Mouse (Mus musculus): Measurements from ENCODE around the gene Kmt2e. TPM values are rescaled to one million over a fixed set of nuclear protein-coding genes. Genes with fewer than 3 reads are reported as not detected.
A peak's percentile ranks its signal among the peaks of the same experiment; 100 is the strongest.
"Not testable (repeated sequence)": the region's sequence is repeated elsewhere in the genome, so short reads cannot be mapped to it uniquely, and the experiment has no call there.

Gene Kmt2e
- polyA plus RNA-seq, 1 experiment from 2014 or later, result 76.8 TPM

DNA sequence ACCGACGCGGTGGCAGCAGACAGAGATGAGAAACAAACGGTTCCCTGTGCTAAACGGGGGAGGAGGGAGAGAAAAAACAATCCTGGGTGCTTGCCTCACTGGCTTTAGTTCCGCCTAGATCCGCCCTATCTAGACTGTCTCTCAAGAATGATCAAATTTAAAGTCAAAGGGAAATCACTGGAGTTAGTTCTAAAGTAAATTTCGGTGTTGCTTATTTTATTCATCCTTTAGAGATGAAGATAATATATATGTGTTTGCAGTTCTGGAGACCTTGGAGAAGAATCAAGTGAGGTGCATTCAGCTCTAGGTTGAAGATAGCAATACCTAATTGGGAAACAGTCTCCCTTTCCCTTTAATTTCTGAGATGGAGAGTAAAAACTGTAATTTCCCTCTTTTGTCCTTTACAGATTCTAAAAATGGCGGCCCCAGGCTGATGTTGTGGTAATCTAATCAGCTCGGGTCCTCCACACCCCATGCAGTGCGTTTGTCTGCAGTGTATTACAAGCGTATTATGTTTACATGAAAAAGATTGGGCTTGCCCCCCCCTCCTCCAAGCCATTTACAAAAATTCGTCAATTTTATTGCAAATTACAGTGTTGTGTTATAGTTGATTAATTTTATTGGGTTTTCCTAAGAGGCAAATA lies 1.4 kb downstream of the Kmt2e start:
- ATAC-seq (replicated peaks; ENCODE audit: low FRiP score, low read depth) (no peak), DNase-seq (ENCODE audit: low spot score) (peak; percentile 66)
- Histone ChIP-seq H3K27me3 (ENCODE audit: insufficient read depth, low read length) (no peaks in the 10 kb centered on the region), H3K36me3 (ENCODE audit: insufficient read depth, low read length) (no peaks in the 10 kb centered on the region), H3K4me3 (replicated peaks; ENCODE audit: low read depth, low read length) (peak overlapping the region; percentile 100), H3K4me2 (ENCODE audit: low read length) (peak overlapping the region; percentile 78), H3K9ac (ENCODE audit: low read depth, low read length) (peak overlapping the region; percentile 100), H3K9me3 (replicated peaks; ENCODE audit: low read length) (no peaks in the 10 kb centered on the region), H3K4me1 (replicated peaks; ENCODE audit: insufficient read depth, low read length) (0 out of 2 replicates have a peak, but pooled peaks cover 7% of the 10 kb centered on the region), H3K27ac (peak overlapping the region; percentile 100)
- no peak for TF ChIP-seq CTCF (IDR thresholded peaks at IDR 0.05; ENCODE audit: low read depth)
- WGBS, result under 1% methylated on average over 13 of the region's 13 CpGs

DNA sequence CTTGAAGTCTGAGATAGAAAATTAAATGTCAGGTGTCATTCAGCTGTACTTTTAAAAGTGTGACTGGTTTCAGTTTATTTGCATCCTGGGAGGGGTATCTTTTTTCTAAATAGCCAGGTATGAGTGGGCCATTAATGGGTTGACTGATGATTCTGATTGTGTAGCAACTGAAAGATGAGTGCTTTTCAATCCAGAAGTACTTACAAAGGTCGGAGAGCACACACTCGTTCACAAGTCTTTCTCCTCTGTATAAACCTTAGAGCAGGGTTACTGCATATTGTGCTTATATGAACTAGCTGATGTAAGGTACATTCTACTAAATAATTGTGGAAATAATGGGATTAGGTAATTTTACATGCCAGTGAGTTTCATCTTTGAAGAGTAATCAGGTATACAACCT lies 2.5 kb downstream of the Kmt2e start:
- DNase-seq (ENCODE audit: low spot score) (no peak), ATAC-seq (replicated peaks; ENCODE audit: low FRiP score, low read depth) (no peak)
- 9% methylated on average over 2 of the region's 2 CpGs for WGBS
- H3K4me1 ChIP-seq (replicated peaks; ENCODE audit: insufficient read depth, low read length), result no peaks in the 10 kb centered on the region
- no peaks in the 10 kb centered on the region for H3K36me3 ChIP-seq (ENCODE audit: insufficient read depth, low read length)
- H3K9me3 ChIP-seq (replicated peaks; ENCODE audit: low read length), result no peaks in the 10 kb centered on the region
- peak overlapping the region; percentile 78 for H3K4me2 ChIP-seq (ENCODE audit: low read length)
- no peaks in the 10 kb centered on the region for H3K27me3 ChIP-seq (ENCODE audit: insufficient read depth, low read length)
- peak overlapping the region; percentile 100; the same call in 1 of the 2 replicates for H3K9ac ChIP-seq (ENCODE audit: low read depth, low read length)
- peak overlapping the region; percentile 100 for H3K4me3 ChIP-seq (replicated peaks; ENCODE audit: low read depth, low read length)
- TF ChIP-seq CTCF (IDR thresholded peaks at IDR 0.05; ENCODE audit: low read depth), result no peak
- H3K27ac ChIP-seq, result no peak overlapping the region

DNA sequence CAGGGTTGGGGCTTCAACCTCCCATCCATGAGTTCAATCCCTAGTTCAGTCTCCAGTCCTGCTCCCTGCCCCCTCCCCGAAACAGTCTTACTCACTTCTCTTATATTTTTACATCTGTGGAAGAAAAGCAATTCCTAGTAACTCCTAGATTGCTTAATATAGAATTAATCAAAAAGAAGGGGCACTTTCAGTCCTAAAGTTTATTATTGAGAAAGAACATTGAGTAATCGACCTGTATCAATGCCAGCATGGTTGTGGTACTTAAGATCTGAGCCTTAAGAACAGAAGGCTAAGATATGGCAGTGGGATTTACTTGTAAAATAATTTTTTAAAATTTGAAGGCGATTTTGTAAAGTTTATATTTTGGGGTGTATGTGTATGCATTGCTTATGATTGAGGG lies 5.6 kb downstream of the Kmt2e start:
- TF ChIP-seq CTCF (IDR thresholded peaks at IDR 0.05; ENCODE audit: low read depth), result no peak
- DNase-seq (ENCODE audit: low spot score), result no peak
- 86% methylated on average over 3 of the region's 3 CpGs for WGBS

DNA sequence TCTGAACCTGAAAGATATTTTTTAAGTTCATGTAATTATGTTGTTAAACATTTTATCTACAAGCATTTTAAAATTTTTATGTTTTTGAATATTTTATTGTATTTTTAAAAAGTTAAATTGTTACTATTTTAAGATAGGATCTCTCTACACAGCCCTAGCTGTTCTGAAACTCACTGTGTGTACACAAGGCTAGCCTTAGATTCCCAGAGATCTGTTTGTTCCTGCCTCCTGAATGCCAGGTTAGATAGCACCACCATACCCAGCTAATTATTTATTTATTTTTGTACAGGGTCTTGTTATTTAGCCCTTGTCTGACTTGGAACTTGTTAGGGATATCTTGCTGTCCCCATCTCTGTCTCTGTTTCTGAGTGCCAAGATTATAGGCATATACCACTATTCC lies 6.3 kb downstream of the Kmt2e start:
- Histone ChIP-seq H3K27ac (no peak overlapping the region), H3K9me3 (replicated peaks; ENCODE audit: low read length) (no peaks in the 10 kb centered on the region), H3K4me3 (replicated peaks; ENCODE audit: low read depth, low read length) (no peak overlapping the region), H3K36me3 (ENCODE audit: insufficient read depth, low read length) (no peaks in the 10 kb centered on the region), H3K27me3 (ENCODE audit: insufficient read depth, low read length) (no peaks in the 10 kb centered on the region), H3K4me2 (ENCODE audit: low read length) (no peak overlapping the region), H3K9ac (ENCODE audit: low read depth, low read length) (no peak overlapping the region), H3K4me1 (replicated peaks; ENCODE audit: insufficient read depth, low read length) (no peaks in the 10 kb centered on the region)
- ATAC-seq (replicated peaks; ENCODE audit: low FRiP score, low read depth) (no peak), DNase-seq (ENCODE audit: low spot score) (no peak)
- no peak for TF ChIP-seq CTCF (IDR thresholded peaks at IDR 0.05; ENCODE audit: low read depth)

More for the DNA sequence above, 5.6 kb downstream of the Kmt2e start:
- Histone ChIP-seq H3K4me3 (replicated peaks; ENCODE audit: low read depth, low read length) (no peak overlapping the region), H3K9ac (ENCODE audit: low read depth, low read length) (no peak overlapping the region), H3K4me1 (replicated peaks; ENCODE audit: insufficient read depth, low read length) (no peaks in the 10 kb centered on the region), H3K36me3 (ENCODE audit: insufficient read depth, low read length) (no peaks in the 10 kb centered on the region), H3K4me2 (ENCODE audit: low read length) (no peak overlapping the region), H3K27me3 (ENCODE audit: insufficient read depth, low read length) (no peaks in the 10 kb centered on the region), H3K27ac (no peak overlapping the region), H3K9me3 (replicated peaks; ENCODE audit: low read length) (no peaks in the 10 kb centered on the region)
- ATAC-seq (replicated peaks; ENCODE audit: low FRiP score, low read depth), result no peak

DNA sequence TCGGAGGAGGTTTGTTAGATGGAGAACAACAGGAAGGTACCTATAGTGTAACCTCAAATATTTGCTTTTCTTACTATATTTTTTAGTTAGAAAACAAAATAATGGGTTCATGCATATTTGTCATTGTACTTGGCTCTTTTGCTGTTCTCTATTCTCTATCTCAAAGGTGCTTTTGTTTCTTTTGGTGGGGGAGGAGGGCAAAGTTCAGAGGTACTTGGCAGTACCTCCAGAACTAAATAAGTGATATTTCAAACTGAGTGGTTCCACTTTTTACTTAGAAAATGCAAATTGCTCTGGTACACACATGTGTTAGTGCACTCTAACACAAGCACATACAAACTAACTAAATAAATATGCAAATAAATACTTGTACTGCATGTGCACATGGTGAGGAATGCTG lies 7.7 kb downstream of the Kmt2e start:
- Histone ChIP-seq H3K4me3 (replicated peaks; ENCODE audit: low read depth, low read length) (no peak overlapping the region), H3K4me1 (replicated peaks; ENCODE audit: insufficient read depth, low read length) (no peaks in the 10 kb centered on the region), H3K4me2 (ENCODE audit: low read length) (no peak overlapping the region)

DNA sequence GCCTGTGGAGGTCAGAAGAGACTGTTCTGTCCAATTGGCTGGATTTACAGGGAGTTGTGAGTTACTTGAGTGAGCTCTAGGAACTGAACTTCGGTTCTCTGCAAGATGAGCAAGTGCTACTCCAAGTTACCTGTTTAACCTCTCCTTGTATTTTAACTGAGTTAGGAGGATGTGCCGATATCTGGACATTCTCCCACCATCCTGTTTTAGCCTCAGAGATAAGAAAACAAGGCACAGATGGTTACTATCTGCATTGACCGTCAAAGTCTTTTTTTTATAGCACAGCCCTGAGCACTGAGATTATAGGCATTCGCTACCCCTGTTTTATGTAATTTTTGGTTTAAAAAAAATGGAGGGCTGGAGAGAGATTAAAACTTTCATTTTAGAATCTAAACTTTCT lies 10.2 kb downstream of the Kmt2e start:
- H3K27ac ChIP-seq, result no peak overlapping the region
- no peaks in the 10 kb centered on the region for H3K9me3 ChIP-seq (replicated peaks; ENCODE audit: low read length)
- no peaks in the 10 kb centered on the region for H3K27me3 ChIP-seq (ENCODE audit: insufficient read depth, low read length)
- no peak overlapping the region for H3K4me2 ChIP-seq (ENCODE audit: low read length)
- H3K4me1 ChIP-seq (replicated peaks; ENCODE audit: insufficient read depth, low read length), result no peaks in the 10 kb centered on the region
- no peak for ATAC-seq (replicated peaks; ENCODE audit: low FRiP score, low read depth)
- no peak overlapping the region for H3K9ac ChIP-seq (ENCODE audit: low read depth, low read length)
- H3K4me3 ChIP-seq (replicated peaks; ENCODE audit: low read depth, low read length), result no peak overlapping the region
- H3K36me3 ChIP-seq (ENCODE audit: insufficient read depth, low read length), result no peaks in the 10 kb centered on the region
- WGBS, result 62% methylated on average over 4 of the region's 4 CpGs
- DNase-seq (ENCODE audit: low spot score), result no peak
- no peak for TF ChIP-seq CTCF (IDR thresholded peaks at IDR 0.05; ENCODE audit: low read depth)

More for the DNA sequence above, 7.7 kb downstream of the Kmt2e start:
- H3K36me3 ChIP-seq (ENCODE audit: insufficient read depth, low read length), result no peaks in the 10 kb centered on the region
- no peaks in the 10 kb centered on the region for H3K9me3 ChIP-seq (replicated peaks; ENCODE audit: low read length)
- no peak overlapping the region for H3K27ac ChIP-seq
- WGBS, result 71% methylated on average over 1 of the region's 1 CpGs
- ATAC-seq (replicated peaks; ENCODE audit: low FRiP score, low read depth) (no peak), DNase-seq (ENCODE audit: low spot score) (no peak)
- no peaks in the 10 kb centered on the region for H3K27me3 ChIP-seq (ENCODE audit: insufficient read depth, low read length)
- no peak overlapping the region for H3K9ac ChIP-seq (ENCODE audit: low read depth, low read length)
- no peak for TF ChIP-seq CTCF (IDR thresholded peaks at IDR 0.05; ENCODE audit: low read depth)

DNA sequence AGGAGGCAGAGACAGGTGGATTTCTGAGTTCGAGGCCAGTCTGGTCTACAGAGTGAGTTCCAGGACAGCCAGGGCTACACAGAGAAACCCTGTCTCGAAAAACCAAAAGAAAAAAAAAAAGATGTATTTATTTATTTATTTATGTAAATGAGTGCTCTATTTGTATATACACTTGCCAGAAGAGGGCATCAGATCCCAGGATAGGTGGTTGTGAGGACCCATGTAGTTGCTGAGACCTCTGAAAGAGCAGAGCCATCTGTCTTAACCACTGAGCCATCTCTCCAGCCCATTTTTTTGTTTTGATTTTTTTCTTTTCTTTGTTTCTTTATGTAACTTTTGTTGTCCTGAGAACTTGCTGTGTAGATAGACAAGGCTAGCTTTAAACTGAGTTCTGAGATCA lies 19.3 kb downstream of the Kmt2e start:
- not testable (repeated sequence) for H3K9ac ChIP-seq (ENCODE audit: low read depth, low read length); H3K9me3 ChIP-seq (replicated peaks; ENCODE audit: low read length); H3K27me3 ChIP-seq (ENCODE audit: insufficient read depth, low read length); H3K4me1 ChIP-seq (replicated peaks; ENCODE audit: insufficient read depth, low read length); ATAC-seq (replicated peaks; ENCODE audit: low FRiP score, low read depth); H3K27ac ChIP-seq; H3K4me2 ChIP-seq (ENCODE audit: low read length); H3K4me3 ChIP-seq (replicated peaks; ENCODE audit: low read depth, low read length)
- H3K36me3 ChIP-seq (ENCODE audit: insufficient read depth, low read length), result 0 out of 2 replicates have a peak, but pooled peaks cover 14% of the 10 kb centered on the region
- peak; percentile 53 for DNase-seq (ENCODE audit: low spot score)
- WGBS, result 82% methylated on average over 2 of the region's 2 CpGs
- TF ChIP-seq CTCF (IDR thresholded peaks at IDR 0.05; ENCODE audit: low read depth), result peak; percentile 46

All from kidney, postnatal 0 days (tissue).